Mouse (Mus musculus): ENCODE measurements at regions not wholly inside any gene's neighbourhood (a gene's known extent, or its start where the extent isn't known, plus 50 kb on each side); places are given as distances from the start of the nearest gene placed in this dataset.
A peak's percentile ranks its signal among the peaks of the same experiment; 100 is the strongest.

DNA sequence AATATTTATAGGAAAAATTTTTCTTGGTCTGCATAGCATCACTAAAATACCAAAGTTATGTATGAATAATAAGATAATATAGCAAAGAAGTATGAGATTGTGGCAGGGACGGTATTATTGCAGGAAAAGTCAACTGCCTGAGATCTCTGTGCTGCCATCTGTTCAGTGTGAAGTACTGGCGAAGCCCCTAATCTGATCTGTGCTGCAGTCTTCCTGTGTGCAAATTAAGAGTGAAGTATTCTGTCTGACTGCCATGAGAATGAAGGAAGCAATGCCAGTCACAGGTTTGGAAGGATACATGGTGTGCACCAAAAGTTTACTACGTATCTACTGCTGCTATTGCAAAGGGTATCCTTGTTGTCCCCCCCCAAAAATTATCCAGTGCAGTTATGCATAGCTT, 501.5 kb downstream of the Rab28 start:
- no peak for ATAC-seq (ENCODE audit: low FRiP score, low read depth)
- H3K9ac ChIP-seq (ENCODE audit: low read depth, low read length, severe bottlenecking), result no peak overlapping the region
- H3K4me1 ChIP-seq (ENCODE audit: control insufficient read depth, insufficient read depth, low read length), result peaks cover 9% of the 10 kb centered on the region
- H3K4me2 ChIP-seq (replicated peaks; ENCODE audit: low read depth, low read length, severe bottlenecking), result no peak overlapping the region
- no peak overlapping the region for H3K27ac ChIP-seq (replicated peaks; ENCODE audit: low read depth, low read length)
- TF ChIP-seq POLR2A (IDR thresholded peaks at IDR 0.05; ENCODE audit: borderline replicate concordance, extremely low read depth, insufficient read depth, insufficient read length), result no peak
- WGBS, result 88% methylated on average over 3 of the region's 3 CpGs
- no peaks in the 10 kb centered on the region for H3K36me3 ChIP-seq (ENCODE audit: control insufficient read depth, insufficient read depth, low read length)
- DNase-seq (ENCODE audit: low spot score), result no peak
- H3K4me3 ChIP-seq (replicated peaks; ENCODE audit: low read length), result no peak overlapping the region
- no peaks in the 10 kb centered on the region for H3K27me3 ChIP-seq (ENCODE audit: control insufficient read depth, insufficient read depth, low read length)
- H3K9me3 ChIP-seq (ENCODE audit: control insufficient read depth, low read length), result no peaks in the 10 kb centered on the region

DNA sequence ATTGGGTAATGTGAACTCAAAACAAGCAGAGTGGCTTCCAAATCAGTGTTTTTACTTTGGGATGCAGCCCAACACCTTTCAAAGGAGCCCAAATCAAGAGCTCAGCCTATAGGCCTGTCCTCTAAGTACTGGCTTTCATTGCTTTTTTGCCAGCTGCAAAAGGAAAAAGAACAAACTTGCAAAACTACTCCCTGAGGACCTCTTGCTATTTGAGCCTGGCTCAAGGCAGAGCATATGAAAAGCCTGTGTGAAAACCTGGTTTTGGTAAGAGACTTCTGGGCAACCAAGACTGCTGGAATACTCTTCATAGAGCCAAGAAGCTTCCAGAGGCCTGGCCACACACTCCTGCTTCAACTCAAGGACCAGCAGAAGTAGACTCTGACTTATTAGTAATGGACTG, 503.5 kb downstream of the Rab28 start:
- no peak overlapping the region for H3K9ac ChIP-seq (ENCODE audit: low read depth, low read length, severe bottlenecking)
- no peak for TF ChIP-seq POLR2A (IDR thresholded peaks at IDR 0.05; ENCODE audit: borderline replicate concordance, extremely low read depth, insufficient read depth, insufficient read length)
- ATAC-seq (ENCODE audit: low FRiP score, low read depth) (no peak), DNase-seq (ENCODE audit: low spot score) (peak; percentile 51)
- peaks cover 12% of the 10 kb centered on the region for H3K4me1 ChIP-seq (ENCODE audit: control insufficient read depth, insufficient read depth, low read length)
- H3K27ac ChIP-seq (replicated peaks; ENCODE audit: low read depth, low read length), result 0 out of 2 replicates have a peak overlapping the region, but pooled peaks have one; percentile 44
- H3K36me3 ChIP-seq (ENCODE audit: control insufficient read depth, insufficient read depth, low read length), result no peaks in the 10 kb centered on the region
- no peaks in the 10 kb centered on the region for H3K27me3 ChIP-seq (ENCODE audit: control insufficient read depth, insufficient read depth, low read length)
- H3K4me3 ChIP-seq (replicated peaks; ENCODE audit: low read length), result no peak overlapping the region
- H3K9me3 ChIP-seq (ENCODE audit: control insufficient read depth, low read length), result no peaks in the 10 kb centered on the region
- H3K4me2 ChIP-seq (replicated peaks; ENCODE audit: low read depth, low read length, severe bottlenecking), result no peak overlapping the region

DNA sequence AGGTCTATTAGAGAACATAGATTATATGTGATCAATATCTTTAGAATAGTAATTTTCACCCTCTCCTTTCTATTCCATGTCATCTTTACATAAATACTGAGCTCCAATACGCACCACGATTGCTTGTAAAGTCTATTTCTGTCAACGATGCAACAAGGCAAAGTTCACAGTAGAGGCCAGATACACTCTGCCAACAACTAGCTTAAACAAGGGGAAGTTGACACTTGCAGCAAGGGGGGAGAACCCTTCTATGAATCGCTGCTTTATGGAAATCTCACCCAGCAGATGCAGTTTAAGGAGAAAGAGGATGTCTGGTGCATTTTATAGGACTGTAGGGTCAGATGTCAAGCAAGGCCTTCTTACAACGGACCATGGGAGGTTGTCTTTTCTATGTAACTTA, 520.8 kb downstream of the Rab28 start:
- H3K4me3 ChIP-seq (replicated peaks; ENCODE audit: low read length), result no peak overlapping the region
- no peak overlapping the region for H3K4me2 ChIP-seq (replicated peaks; ENCODE audit: low read depth, low read length, severe bottlenecking)
- no peaks in the 10 kb centered on the region for H3K4me1 ChIP-seq (ENCODE audit: control insufficient read depth, insufficient read depth, low read length)
- H3K9me3 ChIP-seq (ENCODE audit: control insufficient read depth, low read length), result no peaks in the 10 kb centered on the region
- H3K27me3 ChIP-seq (ENCODE audit: control insufficient read depth, insufficient read depth, low read length), result no peaks in the 10 kb centered on the region
- no peak overlapping the region for H3K9ac ChIP-seq (ENCODE audit: low read depth, low read length, severe bottlenecking)
- no peaks in the 10 kb centered on the region for H3K36me3 ChIP-seq (ENCODE audit: control insufficient read depth, insufficient read depth, low read length)
- ATAC-seq (ENCODE audit: low FRiP score, low read depth), result peak; percentile 19; the same call in 1 of the 2 replicates
- 41% methylated on average over 5 of the region's 5 CpGs for WGBS
- no peak for DNase-seq (ENCODE audit: low spot score)
- no peak overlapping the region for H3K27ac ChIP-seq (replicated peaks; ENCODE audit: low read depth, low read length)
- TF ChIP-seq POLR2A (IDR thresholded peaks at IDR 0.05; ENCODE audit: borderline replicate concordance, extremely low read depth, insufficient read depth, insufficient read length), result no peak

DNA sequence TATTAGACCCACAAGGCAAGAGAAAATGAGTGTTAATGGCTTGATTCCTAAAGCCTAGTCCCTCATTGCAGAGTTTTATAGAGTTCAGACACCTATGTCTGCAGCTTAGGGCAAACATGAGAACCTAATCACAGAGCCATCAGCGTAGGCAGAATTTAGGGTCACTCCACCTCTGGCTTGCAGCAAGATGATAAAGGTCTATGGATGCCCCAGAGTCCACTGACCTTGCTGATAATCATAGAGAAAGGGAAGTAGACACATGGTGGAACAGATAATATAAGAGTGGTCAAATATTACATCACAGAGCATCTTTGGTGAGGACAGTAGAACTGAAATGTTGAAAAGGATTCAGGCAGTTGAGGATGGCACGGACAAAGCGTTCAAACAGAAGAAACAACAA, 530.7 kb downstream of the Rab28 start:
- no peak for DNase-seq (ENCODE audit: low spot score)

DNA sequence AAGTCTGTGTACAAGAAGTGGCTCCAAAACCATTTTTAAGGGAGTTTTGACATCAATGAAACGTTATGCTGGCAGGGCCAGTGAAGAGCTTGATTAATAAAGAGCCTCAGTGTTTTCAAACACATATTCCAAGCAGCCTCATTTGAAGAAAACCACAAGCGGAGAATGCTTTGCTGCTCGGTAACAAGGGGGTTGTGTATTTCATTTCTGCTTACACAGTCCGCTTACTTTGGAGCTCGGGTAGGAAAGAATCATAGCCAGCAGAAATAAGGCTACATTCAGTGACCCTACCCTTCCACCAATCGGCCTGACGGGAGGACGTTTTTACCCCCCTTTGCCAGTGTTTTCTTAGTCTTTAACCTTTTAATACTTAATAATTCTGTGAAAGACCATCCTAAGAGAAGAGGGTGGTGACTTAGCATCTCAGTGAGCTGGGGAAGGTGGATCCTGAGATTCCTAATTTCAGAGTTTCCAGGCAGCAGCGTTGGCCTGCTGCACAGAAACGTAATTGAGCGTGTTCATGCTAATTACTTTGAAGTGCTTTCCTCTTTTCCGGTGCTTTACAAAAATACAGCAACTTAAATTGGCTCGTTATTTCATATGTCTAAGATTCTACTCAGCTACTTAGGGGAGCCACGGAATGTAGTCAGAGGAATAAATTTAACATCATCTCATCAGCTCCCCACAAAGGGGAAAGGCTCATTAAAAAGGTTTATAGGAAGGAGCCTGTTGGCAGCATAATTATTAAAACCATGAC, 541.9 kb downstream of the Rab28 start:
- 43% methylated on average over 14 of the region's 14 CpGs for WGBS
- no peak overlapping the region for H3K4me2 ChIP-seq (replicated peaks; ENCODE audit: low read depth, low read length, severe bottlenecking)
- TF ChIP-seq POLR2A (IDR thresholded peaks at IDR 0.05; ENCODE audit: borderline replicate concordance, extremely low read depth, insufficient read depth, insufficient read length), result no peak
- H3K36me3 ChIP-seq (ENCODE audit: control insufficient read depth, insufficient read depth, low read length), result no peaks in the 10 kb centered on the region
- DNase-seq (ENCODE audit: low spot score), result no peak
- no peak overlapping the region for H3K27ac ChIP-seq (replicated peaks; ENCODE audit: low read depth, low read length)
- ATAC-seq (ENCODE audit: low FRiP score, low read depth), result peak; percentile 30; the same call in 1 of the 2 replicates
- H3K9me3 ChIP-seq (ENCODE audit: control insufficient read depth, low read length), result no peaks in the 10 kb centered on the region
- H3K27me3 ChIP-seq (ENCODE audit: control insufficient read depth, insufficient read depth, low read length), result no peaks in the 10 kb centered on the region
- H3K4me1 ChIP-seq (ENCODE audit: control insufficient read depth, insufficient read depth, low read length), result no peaks in the 10 kb centered on the region
- H3K4me3 ChIP-seq (replicated peaks; ENCODE audit: low read length), result no peak overlapping the region
- H3K9ac ChIP-seq (ENCODE audit: low read depth, low read length, severe bottlenecking), result no peak overlapping the region

More for the DNA sequence above, 530.7 kb downstream of the Rab28 start:
- Histone ChIP-seq H3K36me3 (ENCODE audit: control insufficient read depth, insufficient read depth, low read length) (no peaks in the 10 kb centered on the region), H3K9ac (ENCODE audit: low read depth, low read length, severe bottlenecking) (no peak overlapping the region), H3K4me2 (replicated peaks; ENCODE audit: low read depth, low read length, severe bottlenecking) (no peak overlapping the region), H3K9me3 (ENCODE audit: control insufficient read depth, low read length) (no peaks in the 10 kb centered on the region), H3K4me1 (ENCODE audit: control insufficient read depth, insufficient read depth, low read length) (no peaks in the 10 kb centered on the region), H3K27ac (replicated peaks; ENCODE audit: low read depth, low read length) (no peak overlapping the region), H3K27me3 (ENCODE audit: control insufficient read depth, insufficient read depth, low read length) (no peaks in the 10 kb centered on the region), H3K4me3 (replicated peaks; ENCODE audit: low read length) (no peak overlapping the region)
- TF ChIP-seq POLR2A (IDR thresholded peaks at IDR 0.05; ENCODE audit: borderline replicate concordance, extremely low read depth, insufficient read depth, insufficient read length), result no peak
- no peak for ATAC-seq (ENCODE audit: low FRiP score, low read depth)
- WGBS, result 81% methylated on average over 3 of the region's 3 CpGs

Measured in limb, embryonic 14.5 days (tissue).